Mouse (Mus musculus) testis, adult 2 months (tissue): ENCODE measurements around the gene Nek10. TPM values are rescaled to one million over a fixed set of nuclear protein-coding genes. Genes with fewer than 3 reads are reported as not detected.
"Not testable (repeated sequence)": the region's sequence is repeated elsewhere in the genome, so short reads cannot be mapped to it uniquely, and the experiment has no call there.

Experiments
- H3K27ac ChIP-seq: fragments of 200-500 bp; 2 replicates; pipeline ENCODE4 v1.5.1; 2012; ENCODE audit warnings: low read depth, low read length; ENCODE audit not compliant: control insufficient read depth, insufficient read depth
- H3K27me3 ChIP-seq: fragments of 200-500 bp; 2 replicates; pipeline ENCODE4 v1.6.1; 2012; ENCODE audit warnings: mild to moderate bottlenecking, low read length, moderate library complexity; ENCODE audit not compliant: control insufficient read depth, insufficient read depth
- H3K36me3 ChIP-seq: fragments of 200-500 bp; 2 replicates; pipeline ENCODE4 v1.6.1; 2012; ENCODE audit warnings: mild to moderate bottlenecking, low read length; ENCODE audit not compliant: control insufficient read depth, insufficient read depth
- H3K4me1 ChIP-seq: fragments of 200-500 bp; 2 replicates; pipeline ENCODE4 v1.6.1; 2012; ENCODE audit warnings: low read length; ENCODE audit not compliant: control insufficient read depth, insufficient read depth
- H3K4me3 ChIP-seq: fragments of 200-500 bp; 2 replicates; pipeline ENCODE4 v1.5.1; 2012; ENCODE audit warnings: low read depth, mild to moderate bottlenecking, low read length, moderate library complexity, mixed read lengths; ENCODE audit not compliant: control insufficient read depth
- CTCF ChIP-seq: fragments of 200-500 bp; IDR thresholded peaks from 2 replicates; pipeline ENCODE4 v1.5.1; 2012; ENCODE audit warnings: low read depth, mild to moderate bottlenecking, inconsistent platforms, low read length, moderate library complexity; ENCODE audit not compliant: control insufficient read depth, insufficient read depth, insufficient replicate concordance
- POLR2A ChIP-seq: fragments of 200-500 bp; IDR thresholded peaks from 2 replicates; pipeline ENCODE4 v1.6.1; 2012; ENCODE audit warnings: low read depth, mild to moderate bottlenecking, inconsistent platforms, low read length, moderate library complexity; ENCODE audit not compliant: control insufficient read depth
- polyA plus RNA-seq: library from polyadenylated mRNA; depleted of rRNA; stranded (reverse); fragments of >200 nt; gene quantifications from 2 replicates; pipeline ENCODE4 v1.2.3, GENCODE M21; 2012; rRNA removed

The Nek10 gene
- 1.8 and 2.2 TPM in 2 replicates for polyA plus RNA-seq

DNA sequence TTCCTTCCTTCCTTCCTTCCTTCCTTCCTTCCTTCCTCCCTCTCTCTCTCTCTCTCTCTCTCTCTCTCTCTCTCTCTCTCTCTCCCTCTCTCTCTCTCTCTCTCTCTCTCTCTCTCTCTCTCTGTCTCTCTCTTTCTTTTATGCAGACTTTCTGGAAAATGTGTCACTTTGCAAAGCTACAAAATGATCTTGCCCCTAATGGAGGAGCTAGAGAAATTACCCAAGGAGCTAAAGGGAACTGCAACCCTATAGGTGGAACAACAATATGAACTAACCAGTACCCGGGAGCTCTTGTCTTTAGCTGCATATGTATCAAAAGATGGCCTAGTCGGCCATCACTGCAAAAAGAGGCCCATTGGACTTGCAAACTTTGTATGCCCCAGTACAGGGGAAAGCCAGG lies at the start of gene Nek10:
Gene Nek10, plus strand, starts transcription at position 301 of the 400 bp plus-strand sequence.
- H3K27me3 ChIP-seq, H3K27ac ChIP-seq, H3K4me1 ChIP-seq, H3K36me3 ChIP-seq: not testable (repeated sequence)
- H3K4me3 ChIP-seq = peak within 1 kb of the TSS; percentile 83

DNA sequence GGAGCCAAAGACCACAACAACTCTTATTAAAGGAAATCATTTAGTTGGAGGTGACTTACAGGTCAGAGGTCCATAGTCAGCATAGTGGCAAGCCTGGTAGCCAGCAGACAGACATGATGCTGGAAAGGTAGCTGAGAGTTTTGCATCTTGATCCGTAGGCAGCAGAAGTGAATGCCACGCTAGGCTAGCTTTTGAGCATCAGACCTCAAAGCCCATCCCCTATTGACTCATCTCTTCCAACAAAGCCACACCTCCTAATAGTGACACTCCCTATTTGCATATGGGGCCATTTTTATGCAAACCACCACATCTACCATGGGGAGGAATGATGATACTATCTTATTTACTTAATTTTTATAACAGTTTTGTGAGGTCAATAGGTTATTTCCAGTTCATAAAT lies 22.0 kb upstream of the Nek10 start:
- Histone ChIP-seq H3K4me1 (no peaks in the 10 kb centered on the region), H3K27me3 (no peaks in the 10 kb centered on the region), H3K27ac (no peak overlapping the region), H3K4me3 (peak overlapping the region; percentile 69), H3K36me3 (no peaks in the 10 kb centered on the region; the same call in none of the 2 replicates)
- TF ChIP-seq POLR2A (no peak), CTCF (no peak)

DNA sequence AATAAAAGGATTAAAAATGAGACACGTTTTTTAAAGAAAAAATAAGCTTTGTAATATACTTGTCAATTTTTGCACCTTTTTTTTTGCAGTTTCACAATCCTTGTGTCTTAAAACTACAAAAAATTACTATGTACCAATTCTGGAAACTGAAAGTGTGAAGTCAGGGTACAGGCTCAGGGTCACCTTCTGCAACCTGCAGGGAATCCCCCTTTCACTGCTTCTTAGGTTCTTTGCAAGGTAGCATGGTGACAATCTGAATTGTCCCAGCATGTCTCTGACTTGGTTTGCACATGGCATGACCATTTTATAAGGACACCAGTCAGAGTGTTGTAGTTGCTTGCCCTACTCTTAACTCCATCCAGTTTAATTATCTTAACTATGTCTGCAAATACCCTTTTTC lies 19.0 kb upstream of the Nek10 start:
- no peaks in the 10 kb centered on the region for H3K4me1 ChIP-seq
- H3K27ac ChIP-seq = no peak overlapping the region
- no peak for TF ChIP-seq POLR2A
- no peak for TF ChIP-seq CTCF
- no peak overlapping the region for H3K4me3 ChIP-seq
- H3K27me3 ChIP-seq = no peaks in the 10 kb centered on the region
- no peaks in the 10 kb centered on the region; the same call in 1 of the 2 replicates for H3K36me3 ChIP-seq

DNA sequence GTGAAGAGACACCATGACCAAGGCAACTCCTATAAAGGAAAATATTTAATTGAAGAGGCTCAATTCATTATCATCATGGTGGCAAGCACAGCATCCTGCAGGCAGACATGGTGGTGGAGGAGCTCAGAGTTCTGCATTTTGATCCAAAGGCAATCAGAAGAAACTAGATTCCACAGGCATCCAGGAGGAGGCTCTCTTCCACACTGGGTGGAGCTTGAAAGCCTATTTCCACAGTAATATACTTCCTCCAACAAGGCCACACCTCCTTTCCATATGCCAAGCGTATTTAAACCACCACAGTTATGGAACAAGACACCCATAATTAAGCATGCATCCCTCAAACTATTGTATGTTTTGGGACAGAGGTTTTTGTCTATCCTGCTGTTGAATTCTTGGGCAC lies 16.2 kb upstream of the Nek10 start:
- no peak for TF ChIP-seq CTCF
- no peak for TF ChIP-seq POLR2A
- H3K27me3 ChIP-seq = no peaks in the 10 kb centered on the region
- no peaks in the 10 kb centered on the region; the same call in 1 of the 2 replicates for H3K36me3 ChIP-seq

DNA sequence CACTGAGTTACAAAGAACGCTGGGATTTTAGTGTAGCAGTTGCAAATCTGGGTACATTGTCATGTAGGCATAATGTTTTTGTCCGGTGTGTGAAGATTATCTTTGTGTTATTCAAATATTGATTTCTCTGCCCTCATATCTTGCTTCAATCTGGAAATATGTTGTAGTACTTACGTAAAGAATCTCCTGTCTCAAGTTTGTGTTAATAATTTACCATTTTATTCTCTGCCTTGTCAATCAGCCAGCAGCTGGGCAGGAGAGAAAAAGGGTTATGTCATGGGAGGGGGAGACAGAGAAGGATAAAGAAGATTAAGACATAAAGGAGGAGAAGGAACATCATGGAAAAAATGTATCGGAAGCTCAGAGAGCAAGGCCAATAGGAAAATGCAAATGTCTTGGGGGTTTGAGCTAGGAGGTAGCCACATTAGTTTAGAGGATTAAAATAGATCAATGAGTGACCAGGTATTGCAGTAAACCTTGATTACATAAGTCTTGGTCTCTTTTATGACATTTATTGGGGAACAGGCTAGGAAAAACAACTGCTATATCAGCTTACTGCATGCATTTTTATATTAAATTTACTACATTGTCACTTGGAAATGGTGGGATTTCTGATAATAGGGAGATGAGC lies 13.3 kb upstream of the Nek10 start:
- no peaks in the 10 kb centered on the region for H3K36me3 ChIP-seq
- TF ChIP-seq POLR2A (no peak), CTCF (no peak)
- no peaks in the 10 kb centered on the region for H3K27me3 ChIP-seq
- H3K4me3 ChIP-seq = no peak overlapping the region
- H3K4me1 ChIP-seq = no peaks in the 10 kb centered on the region
- H3K27ac ChIP-seq = no peak overlapping the region

More for the DNA sequence above, 16.2 kb upstream of the Nek10 start:
- Histone ChIP-seq H3K27ac (no peak overlapping the region), H3K4me3 (no peak overlapping the region), H3K4me1 (no peaks in the 10 kb centered on the region)

DNA sequence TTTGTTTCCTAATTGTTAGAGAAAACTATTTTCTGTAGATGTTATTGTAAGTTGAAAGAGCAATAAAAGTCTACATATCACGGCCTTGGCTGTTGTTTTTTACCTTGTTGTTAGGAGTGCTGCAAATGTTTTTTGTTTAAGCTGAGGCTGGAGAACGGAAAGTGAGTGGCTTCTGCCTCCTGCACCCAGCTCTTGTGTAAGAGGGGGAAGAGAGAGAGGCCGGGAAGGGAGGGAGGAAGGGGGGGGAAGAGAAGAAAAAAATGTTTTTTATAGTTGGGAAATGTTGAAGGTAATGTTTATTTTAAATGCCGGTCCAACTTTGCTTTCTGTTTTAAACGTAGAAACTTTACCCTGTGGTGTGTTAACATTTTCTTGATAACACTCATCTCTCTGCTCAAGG lies 3.4 kb upstream of the Nek10 start:
- H3K4me1 ChIP-seq = no peaks in the 10 kb centered on the region; the same call in 1 of the 2 replicates
- no peak overlapping the region for H3K27ac ChIP-seq
- H3K36me3 ChIP-seq = no peaks in the 10 kb centered on the region
- TF ChIP-seq POLR2A (no peak), CTCF (no peak)
- H3K27me3 ChIP-seq = no peaks in the 10 kb centered on the region
- H3K4me3 ChIP-seq = no peak overlapping the region

DNA sequence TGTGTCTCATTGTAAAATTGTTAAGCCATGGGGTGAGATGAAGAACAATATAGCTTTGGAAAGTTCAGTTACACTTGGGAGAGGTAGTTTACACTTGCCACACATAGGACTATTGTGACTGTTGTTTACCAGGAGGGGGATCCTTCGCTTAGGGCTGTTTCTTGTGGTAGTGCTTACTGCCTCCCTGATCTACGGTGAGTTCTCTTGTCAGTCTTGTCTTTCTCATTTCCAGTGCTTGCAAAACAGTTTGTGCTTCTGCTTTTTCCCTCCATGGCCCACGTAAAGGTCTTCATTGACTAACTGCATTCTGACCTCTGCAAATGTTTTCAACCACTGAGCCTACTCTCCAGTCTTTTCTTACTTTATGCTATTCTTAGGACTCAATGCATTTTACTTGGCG lies 2.9 kb upstream of the Nek10 start:
- Histone ChIP-seq H3K36me3 (no peaks in the 10 kb centered on the region), H3K27me3 (no peaks in the 10 kb centered on the region), H3K4me1 (no peaks in the 10 kb centered on the region; the same call in 1 of the 2 replicates), H3K27ac (no peak overlapping the region), H3K4me3 (no peak overlapping the region)
- TF ChIP-seq CTCF = no peak
- no peak for TF ChIP-seq POLR2A

DNA sequence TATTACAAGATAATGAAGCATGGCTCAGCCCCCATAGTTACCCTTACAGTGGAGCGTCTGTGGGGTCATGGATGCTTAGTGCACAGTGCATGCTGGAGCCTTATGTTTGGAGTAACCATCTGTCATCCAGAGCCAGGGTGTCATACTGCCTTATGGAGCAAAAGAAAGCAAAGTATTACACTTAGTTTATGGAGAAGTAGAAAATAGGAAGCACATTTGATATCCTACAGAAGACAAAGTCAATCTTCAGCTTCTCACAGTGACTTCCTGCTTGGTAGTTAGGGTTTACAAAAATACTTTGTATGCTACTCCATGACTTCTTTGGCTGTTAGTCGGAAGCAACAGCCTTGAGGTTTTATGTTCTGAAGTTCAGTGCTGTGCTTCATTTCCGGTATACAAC lies 2.4 kb upstream of the Nek10 start:
- H3K4me1 ChIP-seq = no peaks in the 10 kb centered on the region; the same call in 1 of the 2 replicates
- TF ChIP-seq POLR2A = no peak
- no peak for TF ChIP-seq CTCF
- H3K27ac ChIP-seq = no peak overlapping the region
- no peak overlapping the region for H3K4me3 ChIP-seq
- no peaks in the 10 kb centered on the region for H3K36me3 ChIP-seq
- H3K27me3 ChIP-seq = no peaks in the 10 kb centered on the region
